ENCODE assay signal across 9 mouse cellular contexts in the genomic region with DNA sequence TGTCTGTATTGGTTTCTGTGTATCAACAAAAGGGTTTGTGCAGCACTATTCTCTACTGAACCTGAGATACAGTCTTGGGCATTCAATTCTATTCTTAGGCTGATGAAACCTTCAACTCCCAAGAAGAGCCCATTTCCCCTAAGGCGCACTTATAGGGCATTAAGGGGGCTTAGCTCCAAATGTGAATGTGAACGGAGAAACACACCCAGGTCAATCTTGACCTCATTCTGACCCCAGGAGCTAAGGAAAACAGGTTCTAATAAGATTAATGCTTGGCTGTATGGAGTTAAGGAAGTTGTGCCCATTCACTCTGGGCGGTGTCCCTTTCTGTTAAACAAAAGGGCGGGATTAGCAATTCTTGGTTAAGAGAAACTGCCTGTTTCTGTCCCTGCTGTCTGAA. TPM values are rescaled to one million over a fixed set of nuclear protein-coding genes. Genes with fewer than 3 reads are reported as not detected.
DNase-seq lines count a peak whose midpoint lies in the region; ATAC-seq and TF ChIP-seq lines count a peak whose summit lies in the region.
"Had no signal": no experiment of that assay in that cellular context is flagged by ENCODE, and none has a peak within 500 bp of the region (broad histone marks: within the 10 kb centered on the region; RNA-seq: fewer than 3 reads in every experiment).

No protein-coding gene starts in this region.

- TF ChIP-seq CTCF in liver, postnatal 0 days (IDR thresholded peaks at IDR 0.05; ENCODE audit: low read depth) = no peak
- no peak for TF ChIP-seq CTCF in midbrain, postnatal 0 days (IDR thresholded peaks at IDR 0.05)

- H3K4me3 ChIP-seq in forebrain, embryonic 12.5 days (replicated peaks) = no peak overlapping the region
- no peak overlapping the region for H3K4me3 ChIP-seq in forebrain, embryonic 11.5 days (ENCODE audit: low read depth, low read length)
- H3K4me3 ChIP-seq in liver, embryonic 12.5 days = no peak overlapping the region
- no peak overlapping the region for H3K4me3 ChIP-seq in liver, postnatal 0 days (ENCODE audit: low read depth, low read length)
- peak overlapping the region; percentile 60; the same call in 1 of the 2 replicates for H3K4me3 ChIP-seq in forebrain, embryonic 15.5 days
- peak overlapping the region; percentile 53; the same call in 1 of the 2 replicates for H3K4me3 ChIP-seq in midbrain, postnatal 0 days (ENCODE audit: low read depth, low read length)

- no peaks in the 10 kb centered on the region for H3K27me3 ChIP-seq in forebrain, embryonic 12.5 days
- no peaks in the 10 kb centered on the region for H3K27me3 ChIP-seq in forebrain, embryonic 11.5 days (ENCODE audit: control insufficient read depth, insufficient read depth, low read length)
- H3K27me3 ChIP-seq in liver, embryonic 12.5 days (replicated peaks) = peaks cover 37% of the 10 kb centered on the region
- no peaks in the 10 kb centered on the region for H3K27me3 ChIP-seq in liver, postnatal 0 days (ENCODE audit: insufficient read depth, low read length)
- H3K27me3 ChIP-seq in forebrain, embryonic 15.5 days = no peaks in the 10 kb centered on the region
- H3K27me3 ChIP-seq in midbrain, postnatal 0 days (ENCODE audit: insufficient read depth, low read length) = no peaks in the 10 kb centered on the region

- no peak overlapping the region for H3K9ac ChIP-seq in forebrain, embryonic 12.5 days
- H3K9ac ChIP-seq in forebrain, embryonic 11.5 days (ENCODE audit: low read length) = no peak overlapping the region
- no peak overlapping the region for H3K9ac ChIP-seq in liver, embryonic 12.5 days
- no peak overlapping the region for H3K9ac ChIP-seq in liver, postnatal 0 days (replicated peaks)
- no peak overlapping the region for H3K9ac ChIP-seq in forebrain, embryonic 15.5 days (replicated peaks)
- H3K9ac ChIP-seq in midbrain, postnatal 0 days (replicated peaks; ENCODE audit: low read length, poor library complexity, severe bottlenecking) = no peak overlapping the region

- peak overlapping the region; percentile 57; the same call in 1 of the 2 replicates for H3K4me2 ChIP-seq in forebrain, embryonic 12.5 days
- H3K4me2 ChIP-seq in forebrain, embryonic 11.5 days (ENCODE audit: low read depth, low read length, severe bottlenecking) = no peak overlapping the region; the same call in 1 of the 2 replicates
- H3K4me2 ChIP-seq in liver, embryonic 12.5 days = peak overlapping the region; percentile 71
- H3K4me2 ChIP-seq in liver, postnatal 0 days (ENCODE audit: low read depth, low read length) = no peak overlapping the region
- H3K4me2 ChIP-seq in forebrain, embryonic 15.5 days (replicated peaks) = peak overlapping the region; percentile 54
- H3K4me2 ChIP-seq in midbrain, postnatal 0 days (ENCODE audit: low read depth, low read length, poor library complexity, severe bottlenecking) = peak overlapping the region; percentile 55; the same call in 1 of the 2 replicates

- H3K27ac ChIP-seq in forebrain, embryonic 12.5 days = no peak overlapping the region
- H3K27ac ChIP-seq in forebrain, embryonic 11.5 days (ENCODE audit: low read depth, low read length) = no peak overlapping the region
- H3K27ac ChIP-seq in liver, embryonic 12.5 days = no peak overlapping the region
- H3K27ac ChIP-seq in liver, postnatal 0 days (ENCODE audit: low read depth) = no peak overlapping the region
- H3K27ac ChIP-seq in forebrain, embryonic 15.5 days (replicated peaks) = no peak overlapping the region
- H3K27ac ChIP-seq in midbrain, postnatal 0 days (ENCODE audit: low read depth, low read length) = no peak overlapping the region

- no peaks in the 10 kb centered on the region for H3K36me3 ChIP-seq in forebrain, embryonic 12.5 days (replicated peaks)
- no peaks in the 10 kb centered on the region for H3K36me3 ChIP-seq in forebrain, embryonic 11.5 days (ENCODE audit: control insufficient read depth, insufficient read depth, low read length)
- no peaks in the 10 kb centered on the region for H3K36me3 ChIP-seq in liver, embryonic 12.5 days
- H3K36me3 ChIP-seq in liver, postnatal 0 days (replicated peaks; ENCODE audit: insufficient read depth, low read length) = no peaks in the 10 kb centered on the region
- H3K36me3 ChIP-seq in forebrain, embryonic 15.5 days = no peaks in the 10 kb centered on the region
- peaks cover 3% of the 10 kb centered on the region; the same call in 1 of the 2 replicates for H3K36me3 ChIP-seq in midbrain, postnatal 0 days (ENCODE audit: insufficient read depth, low read length)

- WGBS in forebrain, embryonic 12.5 days = 26% methylated on average over 4 of the region's 4 CpGs
- WGBS in forebrain, embryonic 11.5 days = 17% methylated on average over 4 of the region's 4 CpGs
- 29% methylated on average over 4 of the region's 4 CpGs for WGBS in liver, embryonic 12.5 days (ENCODE audit: insufficient replicate concordance)
- 50% methylated on average over 4 of the region's 4 CpGs for WGBS in liver, postnatal 0 days (ENCODE audit: insufficient replicate concordance)
- WGBS in forebrain, embryonic 15.5 days = 23% methylated on average over 4 of the region's 4 CpGs
- WGBS in midbrain, postnatal 0 days = 32% methylated on average over 4 of the region's 4 CpGs

- no peak for DNase-seq in forebrain, embryonic 11.5 days (ENCODE audit: low spot score)
- DNase-seq in liver, postnatal 0 days = no peak
- DNase-seq in midbrain, postnatal 0 days (ENCODE audit: low spot score) = no peak
- DNase-seq in cerebellum, adult 18-20 months = no peak
- no peak for DNase-seq in adrenal gland, adult 18-20 months (ENCODE audit: low spot score in 2 of 2)

- TF ChIP-seq EP300 in liver, postnatal 0 days (IDR thresholded peaks at IDR 0.05; ENCODE audit: low read depth) = no peak

- no peaks in the 10 kb centered on the region; the same call in 1 of the 2 replicates for H3K4me1 ChIP-seq in forebrain, embryonic 12.5 days
- H3K4me1 ChIP-seq in forebrain, embryonic 11.5 days (replicated peaks; ENCODE audit: control insufficient read depth, insufficient read depth, low read length) = no peaks in the 10 kb centered on the region
- H3K4me1 ChIP-seq in liver, embryonic 12.5 days = peaks cover 7% of the 10 kb centered on the region; the same call in 1 of the 2 replicates
- H3K4me1 ChIP-seq in liver, postnatal 0 days (ENCODE audit: insufficient read depth) = no peaks in the 10 kb centered on the region
- H3K4me1 ChIP-seq in forebrain, embryonic 15.5 days = peaks cover 7% of the 10 kb centered on the region
- H3K4me1 ChIP-seq in midbrain, postnatal 0 days (ENCODE audit: insufficient read depth, low read length) = 0 out of 2 replicates have a peak, but pooled peaks cover 4% of the 10 kb centered on the region

- H3K9me3 ChIP-seq in forebrain, embryonic 12.5 days = no peaks in the 10 kb centered on the region
- no peaks in the 10 kb centered on the region for H3K9me3 ChIP-seq in forebrain, embryonic 11.5 days (ENCODE audit: control insufficient read depth, low read length)
- H3K9me3 ChIP-seq in liver, embryonic 12.5 days (replicated peaks) = no peaks in the 10 kb centered on the region
- no peaks in the 10 kb centered on the region for H3K9me3 ChIP-seq in liver, postnatal 0 days (ENCODE audit: low read length)
- H3K9me3 ChIP-seq in forebrain, embryonic 15.5 days = no peaks in the 10 kb centered on the region
- H3K9me3 ChIP-seq in midbrain, postnatal 0 days (ENCODE audit: low read length) = no peaks in the 10 kb centered on the region

- no peak for ATAC-seq in forebrain, embryonic 12.5 days (ENCODE audit: low FRiP score)
- ATAC-seq in forebrain, embryonic 11.5 days (replicated peaks; ENCODE audit: low FRiP score) = no peak
- ATAC-seq in liver, embryonic 12.5 days = no peak
- ATAC-seq in liver, postnatal 0 days = no peak
- no peak for ATAC-seq in forebrain, embryonic 15.5 days (replicated peaks)
- no peak for ATAC-seq in midbrain, postnatal 0 days (ENCODE audit: low FRiP score)

RNA-seq across cellular contexts. Expression of gene Porcn, which starts 0.9 kb away (rescaled TPM):
- polyA plus RNA-seq in forebrain, embryonic 12.5 days (2016; fragmentation: Nextera tagmentation; extraction: Ambion mirVana) = 20.1 and 22.9 TPM in 2 replicates
- 13.6 and 14.5 TPM in 2 replicates for polyA plus RNA-seq in forebrain, embryonic 11.5 days (2014; fragmentation: Nextera tagmentation; extraction: Ambion mirVana)
- 1.2 and 1.4 TPM in 2 replicates for polyA plus RNA-seq in liver, embryonic 12.5 days (2016; fragmentation: Nextera tagmentation; extraction: Ambion mirVana)
- polyA plus RNA-seq in liver, postnatal 0 days (2015; fragmentation: Nextera tagmentation; extraction: Ambion mirVana) = 1.5 and 1.9 TPM in 2 replicates
- polyA plus RNA-seq in forebrain, embryonic 15.5 days (2015; fragmentation: Nextera tagmentation; extraction: Ambion mirVana) = 39.5 and 43.5 TPM in 2 replicates
- 59.9 and 68.0 TPM in 2 replicates for total RNA-seq in midbrain, postnatal 0 days (2014; rRNA removed)
- 42.3 and 44.4 TPM in 2 replicates for polyA plus RNA-seq in midbrain, postnatal 0 days (2015; fragmentation: Nextera tagmentation; extraction: Ambion mirVana)
- 1 to 10 TPM; 8.6 to 9.2 TPM for total RNA-seq in adrenal gland, adult 18-20 months (2021)
- total RNA-seq: granulocyte monocyte progenitor cell, adult 5-6 weeks had no signal

RNA-seq across cellular contexts. Expression of gene Ebp, which starts 13.9 kb away (rescaled TPM):
- 19.5 and 25.3 TPM in 2 replicates for polyA plus RNA-seq in forebrain, embryonic 12.5 days (2016; fragmentation: Nextera tagmentation; extraction: Ambion mirVana)
- 24.5 and 25.2 TPM in 2 replicates for polyA plus RNA-seq in forebrain, embryonic 11.5 days (2014; fragmentation: Nextera tagmentation; extraction: Ambion mirVana)
- 58.3 and 59.8 TPM in 2 replicates for polyA plus RNA-seq in liver, embryonic 12.5 days (2016; fragmentation: Nextera tagmentation; extraction: Ambion mirVana)
- 74.7 and 84.5 TPM in 2 replicates for polyA plus RNA-seq in liver, postnatal 0 days (2015; fragmentation: Nextera tagmentation; extraction: Ambion mirVana)
- 21.7 and 24.0 TPM in 2 replicates for polyA plus RNA-seq in forebrain, embryonic 15.5 days (2015; fragmentation: Nextera tagmentation; extraction: Ambion mirVana)
- total RNA-seq in midbrain, postnatal 0 days (2014; rRNA removed) = 24.7 and 26.6 TPM in 2 replicates
- 22.9 and 26.9 TPM in 2 replicates for polyA plus RNA-seq in midbrain, postnatal 0 days (2015; fragmentation: Nextera tagmentation; extraction: Ambion mirVana)
- total RNA-seq in adrenal gland, adult 18-20 months (2021) = 10 to 100 TPM; 44.2 to 76.5 TPM

RNA-seq across cellular contexts. Expression of gene Tbc1d25, which starts 31.2 kb away (rescaled TPM):
- 13.5 and 14.3 TPM in 2 replicates for polyA plus RNA-seq in forebrain, embryonic 12.5 days (2016; fragmentation: Nextera tagmentation; extraction: Ambion mirVana)
- 13.5 and 13.9 TPM in 2 replicates for polyA plus RNA-seq in forebrain, embryonic 11.5 days (2014; fragmentation: Nextera tagmentation; extraction: Ambion mirVana)
- 6.7 and 7.0 TPM in 2 replicates for polyA plus RNA-seq in liver, embryonic 12.5 days (2016; fragmentation: Nextera tagmentation; extraction: Ambion mirVana)
- polyA plus RNA-seq in liver, postnatal 0 days (2015; fragmentation: Nextera tagmentation; extraction: Ambion mirVana) = 2.1 and 2.2 TPM in 2 replicates
- polyA plus RNA-seq in forebrain, embryonic 15.5 days (2015; fragmentation: Nextera tagmentation; extraction: Ambion mirVana) = 24.9 and 25.3 TPM in 2 replicates
- 21.2 and 24.7 TPM in 2 replicates for total RNA-seq in midbrain, postnatal 0 days (2014; rRNA removed)
- polyA plus RNA-seq in midbrain, postnatal 0 days (2015; fragmentation: Nextera tagmentation; extraction: Ambion mirVana) = 17.6 and 20.7 TPM in 2 replicates
- 1 to 10 TPM; 8.2 to 9.4 TPM for total RNA-seq in adrenal gland, adult 18-20 months (2021)

RNA-seq across cellular contexts. Expression of gene Ftsj1, which starts 45.0 kb away (rescaled TPM):
- 42.6 and 44.8 TPM in 2 replicates for polyA plus RNA-seq in forebrain, embryonic 12.5 days (2016; fragmentation: Nextera tagmentation; extraction: Ambion mirVana)
- polyA plus RNA-seq in forebrain, embryonic 11.5 days (2014; fragmentation: Nextera tagmentation; extraction: Ambion mirVana) = 40.4 and 47.1 TPM in 2 replicates
- polyA plus RNA-seq in liver, embryonic 12.5 days (2016; fragmentation: Nextera tagmentation; extraction: Ambion mirVana) = 42.2 and 42.6 TPM in 2 replicates
- polyA plus RNA-seq in liver, postnatal 0 days (2015; fragmentation: Nextera tagmentation; extraction: Ambion mirVana) = 16.4 and 17.7 TPM in 2 replicates
- 51.1 and 54.3 TPM in 2 replicates for polyA plus RNA-seq in forebrain, embryonic 15.5 days (2015; fragmentation: Nextera tagmentation; extraction: Ambion mirVana)
- total RNA-seq in midbrain, postnatal 0 days (2014; rRNA removed) = 39.6 and 39.9 TPM in 2 replicates
- polyA plus RNA-seq in midbrain, postnatal 0 days (2015; fragmentation: Nextera tagmentation; extraction: Ambion mirVana) = 35.4 and 39.9 TPM in 2 replicates
- total RNA-seq in adrenal gland, adult 18-20 months (2021) = 10 to 100 TPM; 22.9 to 26.6 TPM

Comparison
In these comparisons a context has a peak if more than half of its experiments do, and no peak if none do; other contexts are left out.
1. H3K4me2 ChIP-seq: peak in forebrain, embryonic 12.5 days (single experiment), liver, embryonic 12.5 days (single experiment), forebrain, embryonic 15.5 days (single experiment) and midbrain, postnatal 0 days (single experiment); none in forebrain, embryonic 11.5 days (single experiment) and liver, postnatal 0 days (single experiment).
2. H3K4me3 ChIP-seq: peak in forebrain, embryonic 15.5 days (single experiment) and midbrain, postnatal 0 days (single experiment); none in forebrain, embryonic 12.5 days (single experiment), forebrain, embryonic 11.5 days (single experiment), liver, embryonic 12.5 days (single experiment) and liver, postnatal 0 days (single experiment).